Mouse (Mus musculus): ENCODE data around the gene Rnf138rt1.

Gene Rnf138rt1

DNA sequence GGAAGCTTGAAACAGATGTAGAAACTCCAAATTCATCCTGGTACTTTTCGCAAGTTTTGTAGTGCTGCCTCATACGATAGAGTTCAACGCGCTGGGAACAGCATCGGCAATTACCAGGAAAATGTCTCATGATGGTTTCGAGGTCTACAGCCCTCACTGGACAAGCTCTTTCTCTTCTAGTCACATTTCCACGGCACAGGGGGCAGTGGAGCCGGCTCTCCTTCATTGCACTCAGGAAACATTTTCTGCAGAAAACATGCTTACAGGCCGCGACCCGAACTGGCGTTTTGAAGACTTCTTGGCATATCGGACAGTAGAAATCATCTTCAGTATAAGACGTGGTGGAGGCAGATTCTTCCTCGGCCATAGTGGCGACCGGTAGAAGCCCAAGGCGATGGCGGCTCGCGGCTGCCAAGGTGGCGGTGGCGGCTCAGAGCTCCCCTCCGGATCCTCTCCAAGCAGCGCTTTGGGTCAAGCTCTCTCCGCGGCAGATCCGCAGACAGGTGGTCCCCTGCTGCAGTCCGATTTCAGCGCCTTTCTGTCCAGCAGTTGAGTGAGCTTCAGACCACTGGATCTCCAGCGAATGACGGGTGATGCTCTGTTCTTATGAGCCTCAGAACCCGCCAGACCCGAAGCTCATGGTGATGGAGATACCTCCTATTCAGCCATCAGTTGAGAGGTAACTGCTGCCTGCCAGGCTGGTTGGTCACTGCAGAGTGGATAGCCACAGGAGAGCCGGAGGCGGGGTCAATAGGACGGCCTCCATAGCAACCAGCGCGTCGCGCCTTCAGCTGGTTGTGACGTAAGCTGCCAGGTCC, at the start of gene Rnf138rt1:
Gene Rnf138rt1 (minus strand): TSS at position 713 of the 818 bp plus-strand sequence.
- no peak for DNase-seq (ENCODE audit: low spot score)

DNA sequence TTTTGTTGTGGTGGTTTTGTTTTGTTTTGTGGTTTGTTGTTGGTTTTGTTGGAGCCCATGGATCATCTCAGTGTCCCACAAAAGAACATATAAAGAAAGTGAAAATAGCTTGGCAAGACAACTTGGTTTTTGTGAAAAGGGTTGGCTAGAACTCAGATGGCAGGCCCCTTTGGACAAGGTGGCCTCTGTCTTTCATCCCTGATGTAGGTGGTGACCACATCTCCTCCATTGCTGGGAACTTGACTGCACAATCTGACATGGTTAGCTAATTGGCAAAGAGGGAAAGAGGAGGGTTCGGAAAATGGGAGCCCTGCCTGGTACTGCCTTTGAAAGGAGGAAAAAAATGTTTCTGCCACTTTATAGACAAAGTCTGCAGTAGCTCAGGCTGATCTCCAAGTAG, 46.1 kb upstream of the Rnf138rt1 start:
- no peak for DNase-seq (ENCODE audit: low spot score)

DNA sequence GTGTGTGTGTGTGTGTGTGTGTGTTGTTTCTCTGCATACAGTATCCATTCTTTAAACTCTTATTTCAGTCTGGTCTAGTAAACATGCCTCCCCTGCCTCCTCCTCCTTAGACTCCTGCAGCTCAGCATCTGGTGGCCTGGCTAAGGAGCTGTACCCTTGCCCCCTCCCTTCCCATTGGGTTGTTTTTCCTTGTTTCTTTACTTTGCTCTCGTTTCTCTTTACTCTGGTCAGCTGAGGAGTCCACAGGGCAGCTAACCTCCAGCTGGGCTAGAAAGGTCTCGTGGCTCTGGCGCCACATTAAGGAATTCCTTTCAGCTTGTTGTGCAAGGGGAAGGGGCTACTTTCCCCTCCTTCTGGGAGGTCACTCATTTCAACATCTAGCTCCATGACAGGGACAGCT, 5.2 kb upstream of the Rnf138rt1 start:
- no peak for DNase-seq (ENCODE audit: low spot score)

DNA sequence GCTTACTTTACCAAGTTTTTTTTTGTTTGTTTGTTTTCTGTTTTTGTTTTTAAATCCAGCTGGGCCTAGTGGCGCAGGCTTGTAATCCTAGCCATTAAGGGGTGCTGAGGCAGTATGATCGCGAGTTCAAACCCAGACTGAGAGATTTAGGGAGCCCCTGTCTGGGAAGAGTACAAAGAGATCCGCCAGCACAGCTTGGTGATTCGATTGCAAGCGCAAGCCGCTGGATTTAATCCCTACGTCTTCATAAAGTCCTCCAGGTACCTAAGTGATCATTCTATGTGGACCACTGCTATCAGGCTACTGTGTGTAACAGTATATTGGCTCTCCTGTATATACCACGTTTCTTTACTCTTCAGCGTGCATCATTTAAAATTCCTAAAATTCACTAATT, 303 bp upstream of the Rnf138rt1 start:
- DNase-seq (ENCODE audit: low spot score), result no peak

DNA sequence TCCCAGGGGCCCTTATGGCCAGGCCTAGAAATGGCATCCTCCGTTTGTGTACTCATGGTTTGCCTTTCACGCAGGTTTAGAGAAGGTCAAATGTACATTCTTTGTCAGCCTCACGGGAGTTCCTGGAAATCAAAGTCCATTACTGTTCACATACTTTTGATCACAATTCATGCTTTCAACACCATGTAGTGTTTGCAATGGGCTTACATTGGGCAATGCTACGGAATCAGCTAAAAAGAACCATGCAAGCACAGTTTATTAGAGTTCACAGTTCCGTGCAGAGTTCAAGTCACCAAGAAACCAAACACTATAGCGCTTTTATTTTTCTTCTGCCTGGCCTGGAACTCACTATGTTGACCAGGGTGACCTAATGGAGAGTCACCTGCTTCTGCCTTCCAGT, 15.1 kb downstream of the Rnf138rt1 start:
- DNase-seq (ENCODE audit: low spot score), result no peak

DNA sequence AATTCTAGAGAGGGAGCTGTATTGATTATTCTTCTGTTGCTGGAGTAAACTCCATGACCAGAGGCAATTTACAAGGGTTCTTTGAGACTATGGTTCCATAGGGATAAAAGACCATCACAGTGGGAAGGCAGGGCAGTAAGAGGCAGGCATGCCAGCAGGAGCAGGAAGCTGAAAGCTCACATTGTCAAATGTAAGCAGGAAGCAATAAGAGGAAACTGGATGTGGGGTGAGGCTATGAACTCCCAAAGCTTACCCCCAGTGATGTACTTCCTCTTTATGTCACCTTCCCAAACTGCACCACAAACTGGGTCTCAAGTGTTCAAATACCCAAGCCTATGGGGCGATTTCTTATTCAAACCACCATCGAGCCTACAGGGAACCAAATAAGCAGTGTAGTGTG, 17.2 kb downstream of the Rnf138rt1 start:
- DNase-seq (ENCODE audit: low spot score), result no peak

DNA sequence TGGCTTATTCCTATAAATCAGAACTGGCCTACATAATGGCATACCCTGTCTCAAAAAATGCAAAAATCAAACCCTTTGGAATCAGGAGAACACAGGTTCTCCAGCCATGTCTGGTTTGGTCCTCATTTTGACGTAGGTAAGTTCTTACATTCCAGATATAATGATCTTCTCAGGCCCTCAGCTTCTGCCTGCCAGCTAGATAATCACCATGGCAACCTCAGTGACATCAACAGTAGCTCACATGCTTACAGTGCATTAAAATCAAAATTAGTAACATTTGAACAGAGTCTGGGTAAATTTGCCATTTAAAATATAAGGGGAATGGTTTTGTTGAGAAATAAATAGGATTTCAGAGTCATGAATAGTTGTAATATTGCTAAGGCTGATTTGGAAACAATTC, 22.2 kb downstream of the Rnf138rt1 start:
- DNase-seq (ENCODE audit: low spot score), result no peak

DNA sequence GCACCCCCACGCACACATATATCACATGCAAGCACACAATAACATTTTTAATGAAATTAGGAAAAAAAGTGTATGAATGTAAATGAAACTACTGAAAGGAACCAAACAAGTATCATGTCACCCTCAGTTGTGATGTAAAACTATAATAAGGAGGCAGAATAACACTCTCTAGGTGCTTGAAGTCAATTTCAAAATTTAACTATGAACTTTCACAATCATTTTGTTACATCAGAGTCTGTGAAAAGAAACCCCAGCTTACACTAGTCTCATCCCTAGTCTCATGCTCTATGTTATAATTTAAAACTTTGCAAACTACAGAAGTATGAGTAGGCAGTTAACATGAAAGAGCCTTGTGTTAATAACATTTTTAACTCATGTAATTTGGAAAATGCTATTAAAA, 27.0 kb downstream of the Rnf138rt1 start:
- no peak for DNase-seq (ENCODE audit: low spot score)

DNA sequence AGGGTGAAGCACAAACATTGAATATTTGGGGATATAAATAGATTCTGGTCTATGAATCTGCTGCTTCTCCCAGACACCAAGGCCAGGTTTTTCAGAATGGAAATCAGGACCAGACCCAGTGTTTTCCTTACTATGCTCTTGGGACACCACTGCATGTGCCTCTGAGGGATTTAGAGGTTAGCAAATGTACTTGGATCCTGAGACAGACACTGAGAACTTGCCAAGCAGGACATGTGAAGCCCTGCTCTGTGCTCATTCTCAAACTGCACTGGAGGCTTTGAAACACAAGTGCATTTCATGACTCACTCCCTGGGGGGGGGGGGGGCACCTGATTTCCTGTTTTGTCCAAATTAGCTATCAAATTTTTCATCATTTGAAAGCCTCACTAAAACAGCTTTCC, 37.5 kb downstream of the Rnf138rt1 start:
- DNase-seq (ENCODE audit: low spot score), result no peak

DNA sequence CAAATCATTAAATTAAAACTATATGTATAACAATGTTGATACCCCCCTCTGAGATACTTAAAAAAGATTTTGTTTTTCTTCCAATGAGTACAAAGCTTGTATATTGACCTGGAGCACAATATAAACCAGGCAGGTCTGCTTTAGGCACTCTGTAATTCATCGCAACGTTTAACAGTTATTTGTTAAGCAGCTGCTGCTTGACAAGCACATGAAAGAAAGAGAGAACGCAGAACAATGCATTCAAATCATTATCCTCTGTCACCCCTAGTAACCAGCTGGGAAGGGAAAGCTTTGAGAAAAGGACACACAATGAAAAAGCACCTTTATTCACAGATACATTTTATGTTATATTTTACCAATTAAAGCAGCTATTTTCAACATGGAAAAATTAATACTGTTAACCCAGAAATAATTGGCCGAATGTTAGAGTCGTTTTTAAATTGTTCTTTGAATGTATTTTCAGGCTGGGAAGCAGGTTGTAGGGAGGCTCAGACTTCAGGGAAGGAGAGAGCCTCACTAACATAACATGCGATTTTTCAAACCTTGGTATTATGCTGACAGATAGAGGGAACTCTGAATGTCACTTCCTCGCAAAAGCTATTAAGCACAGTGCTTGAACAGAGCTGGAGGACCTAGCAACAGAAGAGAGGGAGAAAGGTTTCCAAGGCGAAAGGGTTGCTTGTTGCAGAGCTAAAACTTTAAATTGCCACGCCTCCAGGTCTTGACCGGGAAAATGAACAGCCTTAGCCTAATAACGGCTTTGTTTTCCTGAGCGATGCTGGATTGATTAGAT, 38.1 kb downstream of the Rnf138rt1 start:
- DNase-seq (ENCODE audit: low spot score), result no peak

DNA sequence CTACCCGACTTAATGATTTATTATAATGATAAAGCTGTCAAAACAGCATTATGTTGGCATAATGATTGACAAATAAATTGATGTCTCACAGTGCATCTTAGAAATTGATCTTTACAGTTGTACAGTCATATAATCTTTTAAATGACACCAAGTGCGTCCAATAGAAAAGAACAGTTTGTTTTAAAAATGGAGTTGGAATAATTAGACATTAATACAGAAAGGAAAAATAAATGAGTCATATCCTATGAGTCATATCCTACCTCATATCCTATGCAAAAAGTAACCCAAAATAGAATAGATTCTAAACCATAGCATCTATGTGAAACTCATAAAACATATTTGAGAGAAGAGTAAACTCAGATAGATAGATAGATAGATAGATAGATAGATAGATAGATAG, 40.5 kb downstream of the Rnf138rt1 start:
- DNase-seq (ENCODE audit: low spot score), result no peak
